Mouse (Mus musculus): Measurements from ENCODE around the gene Susd3.

DNA sequence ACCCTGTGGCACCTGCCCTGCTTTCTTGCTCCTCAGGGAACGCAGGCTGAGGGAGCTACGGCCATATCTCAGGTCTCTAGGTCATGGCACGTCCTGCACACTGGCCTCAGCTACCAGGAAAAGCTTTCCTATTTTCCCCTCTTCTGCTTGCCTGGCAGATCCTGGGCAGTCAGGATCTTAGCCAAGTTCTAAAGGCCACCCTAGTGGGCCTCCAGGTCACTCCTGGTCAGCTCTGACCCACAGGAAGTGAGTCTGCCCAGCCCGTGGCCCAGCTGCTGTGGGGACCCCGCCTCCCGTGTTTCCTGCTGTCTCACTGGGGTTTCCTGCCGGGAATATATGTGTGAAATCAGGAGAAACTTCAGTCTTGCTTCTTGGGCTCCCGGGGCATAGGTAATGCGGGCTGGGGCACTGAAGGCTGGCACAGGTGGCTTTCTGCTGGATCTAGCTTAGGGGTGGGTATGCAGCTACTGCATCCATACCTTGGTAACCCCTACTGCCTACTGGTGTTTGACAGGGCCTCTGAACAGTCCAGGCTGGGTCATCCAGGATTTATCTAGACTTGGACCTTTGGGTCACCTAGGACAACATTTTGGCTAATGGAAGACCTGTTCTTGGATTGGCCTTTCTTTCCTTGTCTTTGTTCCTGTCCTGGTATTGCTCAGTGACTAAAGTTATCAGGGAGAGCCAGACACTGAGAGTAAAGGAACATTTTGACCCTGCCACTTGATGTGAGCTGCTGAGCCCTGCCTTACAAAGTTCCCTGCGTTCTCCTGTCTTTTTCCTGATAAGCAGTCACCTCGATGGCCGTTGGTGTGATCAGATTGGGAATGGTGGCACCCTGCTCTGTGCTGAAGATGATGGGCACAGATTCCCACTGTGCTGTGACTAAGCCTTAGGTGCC, 58.3 kb downstream of the Susd3 start:
- TF ChIP-seq CTCF (IDR thresholded peaks at IDR 0.05; ENCODE audit: control insufficient read depth, insufficient read depth, low read length) (no peak), POLR2A (IDR thresholded peaks at IDR 0.05; ENCODE audit: borderline replicate concordance, control insufficient read depth, low read depth, low read length) (no peak)
